Mouse (Mus musculus) small intestine, adult 10 weeks (tissue): Measurements from ENCODE around the gene Olfr1129. TPM values are rescaled to one million over a fixed set of nuclear protein-coding genes. Genes with fewer than 3 reads are reported as not detected.

Experiments
- polyA plus RNA-seq: library from polyadenylated mRNA; stranded (reverse); fragments of 350-450 nt; fragmentation: Illumina TruSeq; extraction: RNeasy Lipid Tissue Mini Kit (QIAGEN cat#74804); gene quantifications from one replicate; pipeline ENCODE4 v1.2.3, GENCODE M21; 2014; ENCODE audit warnings: low replicate concordance

Gene Olfr1129
- not detected for polyA plus RNA-seq

GRCm38 (mm10) chr2:87573602-87574001 is at the start of gene Olfr1129:
Olfr1129 (plus strand) TSS chr2:87573902.

GRCm38 (mm10) chr2:87531496-87531895 is 42.2 kb upstream of the Olfr1129 start, which contains the start of gene Olfr153:
Olfr153 (plus strand) TSS chr2:87531796.

GRCm38 (mm10) chr2:87545442-87545841 is 28.3 kb upstream of the Olfr1129 start, which contains the start of gene Olfr1128:
Olfr1128 (minus strand) TSS chr2:87545542.

GRCm38 (mm10) chr2:87605912-87606311 is 32.2 kb downstream of the Olfr1129 start, which contains the start of gene Olfr1130:
Olfr1130 (plus strand) TSS chr2:87606212.

GRCm38 (mm10) chr2:87626804-87627203 is 53.1 kb downstream of the Olfr1129 start, which contains the start of gene Olfr1131:
Olfr1131 (plus strand) TSS chr2:87627104.

Other genes with a start within 250 kb of the Olfr1129 start
- gene Olfr1120, start 219.1 kb upstream of the Olfr1129 start, polyA plus RNA-seq, result not detected
- not detected for gene Olfr1121, start 204.0 kb upstream of the Olfr1129 start, polyA plus RNA-seq
- not detected for gene Olfr1122, start 188.1 kb upstream of the Olfr1129 start, polyA plus RNA-seq
- gene Olfr1123, start 157.3 kb upstream of the Olfr1129 start, polyA plus RNA-seq, result not detected
- gene Olfr1124, start 143.6 kb upstream of the Olfr1129 start, polyA plus RNA-seq, result not detected
- not detected for gene Olfr1126, start 119.9 kb upstream of the Olfr1129 start, polyA plus RNA-seq
- gene Pramel7, start 76.8 kb upstream of the Olfr1129 start, polyA plus RNA-seq, result not detected
- gene Pramel6, start 67.3 kb upstream of the Olfr1129 start, polyA plus RNA-seq, result not detected
- not detected for gene Olfr153, start 42.1 kb upstream of the Olfr1129 start, polyA plus RNA-seq
- not detected for gene Olfr1128, start 28.4 kb upstream of the Olfr1129 start, polyA plus RNA-seq
- gene Olfr1130, start 32.3 kb downstream of the Olfr1129 start, polyA plus RNA-seq, result not detected
- gene Olfr1131, start 53.2 kb downstream of the Olfr1129 start, polyA plus RNA-seq, result not detected
- not detected for gene Olfr1132, start 63.6 kb downstream of the Olfr1129 start, polyA plus RNA-seq
- gene Olfr1133, start 73.5 kb downstream of the Olfr1129 start, polyA plus RNA-seq, result not detected
- not detected for gene Olfr1134, start 84.6 kb downstream of the Olfr1129 start, polyA plus RNA-seq
- not detected for gene Olfr1135, start 99.8 kb downstream of the Olfr1129 start, polyA plus RNA-seq
- not detected for gene Olfr1136, start 120.0 kb downstream of the Olfr1129 start, polyA plus RNA-seq
- gene Olfr1137, start 139.3 kb downstream of the Olfr1129 start, polyA plus RNA-seq, result not detected
- gene Olfr1138, start 166.1 kb downstream of the Olfr1129 start, polyA plus RNA-seq, result not detected
- not detected for gene Olfr1140, start 169.8 kb downstream of the Olfr1129 start, polyA plus RNA-seq
- not detected for gene Olfr1141, start 180.1 kb downstream of the Olfr1129 start, polyA plus RNA-seq
- gene Olfr152, start 205.6 kb downstream of the Olfr1129 start, polyA plus RNA-seq, result not detected
- gene Olfr1143, start 226.7 kb downstream of the Olfr1129 start, polyA plus RNA-seq, result not detected
- not detected for gene Olfr1145, start 235.9 kb downstream of the Olfr1129 start, polyA plus RNA-seq